Mouse (Mus musculus) lung, postnatal 0 days (tissue): Measurements from ENCODE around the gene Hnrnpa0. TPM values are rescaled to one million over a fixed set of nuclear protein-coding genes. Genes with fewer than 3 reads are reported as not detected.
"Not testable (repeated sequence)": the region's sequence is repeated elsewhere in the genome, so short reads cannot be mapped to it uniquely, and the experiment has no call there.

ENCODE experiments used
- ATAC-seq: fragments of 200-750 bp; cut with Nextera tagmentation; 2 replicates; pipeline ENCODE4 v1.8.0; 2017; ENCODE audit warnings: moderate library complexity
- DNase-seq: peaks from one replicate; pipeline ENCODE4 v3.0.0-alpha.2; 2016; ENCODE audit warnings: low spot score
- H3K27ac ChIP-seq: fragments of 300-500 bp; sonication (generic); 2 replicates; pipeline ENCODE4 v1.5.1; 2014; ENCODE audit warnings: antibody characterized with exemption, mild to moderate bottlenecking, low read length, mixed read lengths
- H3K27me3 ChIP-seq: fragments of 300-500 bp; sonication (generic); replicated peaks from 2 replicates; pipeline ENCODE4 v1.6.1; 2014; ENCODE audit warnings: low read length, mixed read lengths; ENCODE audit not compliant: insufficient read depth
- H3K36me3 ChIP-seq: fragments of 300-500 bp; sonication (generic); 2 replicates; pipeline ENCODE4 v1.6.1; 2014; ENCODE audit warnings: low read length, mixed read lengths; ENCODE audit not compliant: insufficient read depth
- H3K4me1 ChIP-seq: fragments of 300-500 bp; sonication (generic); 2 replicates; pipeline ENCODE4 v1.6.1; 2014; ENCODE audit warnings: antibody characterized with exemption, low read depth, low read length, mixed read lengths; ENCODE audit not compliant: insufficient read depth
- H3K4me2 ChIP-seq: fragments of 300-500 bp; sonication (generic); replicated peaks from 2 replicates; pipeline ENCODE4 v1.6.1; 2014; ENCODE audit warnings: low read depth, mild to moderate bottlenecking, low read length, moderate library complexity, mixed read lengths
- H3K4me3 ChIP-seq: fragments of 300-500 bp; sonication (generic); 2 replicates; pipeline ENCODE4 v1.5.1; 2014; ENCODE audit warnings: low read depth, low read length
- H3K9ac ChIP-seq: fragments of 300-500 bp; sonication (generic); replicated peaks from 2 replicates; pipeline ENCODE4 v1.6.1; 2014; ENCODE audit warnings: low read depth, mild to moderate bottlenecking
- H3K9me3 ChIP-seq: fragments of 300-500 bp; sonication (generic); 2 replicates; pipeline ENCODE4 v1.6.1; 2016; ENCODE audit warnings: low read length, mixed read lengths
- CTCF ChIP-seq: IDR thresholded peaks from 2 replicates; pipeline ENCODE4 v1.5.1; 2016; ENCODE audit warnings: antibody characterized with exemption, mild to moderate bottlenecking
- EP300 ChIP-seq: IDR thresholded peaks from 2 replicates; pipeline ENCODE4 v1.6.1; 2016; ENCODE audit warnings: antibody characterized with exemption, mild to moderate bottlenecking, control low read depth
- WGBS: fragments of 180-500 bp; shearing (Covaris S2); extraction: QIAGEN DNeasy Blood & Tissue Kit; methylation state at CpG from one replicate; pipeline ENCODE4 v1.1.7; 2014; 5-methylcytosine and 5-hydroxymethylcytosine counted together
- polyA plus RNA-seq: library from polyadenylated mRNA; unstranded; fragments of >200 nt; fragmentation: Nextera tagmentation; extraction: Ambion mirVana; gene quantifications from 2 replicates; pipeline ENCODE4 v1.2.1, GENCODE M21; 2015

The Hnrnpa0 gene
- polyA plus RNA-seq, 1 experiment from 2014 or later, result 33.1 TPM

GRCm38 (mm10) chr13:58149033-58149558 lies 20.7 kb upstream of the Hnrnpa0 start:
- no peak overlapping the region for H3K27ac ChIP-seq
- WGBS, result 17% methylated on average over 5 of the region's 5 CpGs
- ATAC-seq (peak; percentile 75), DNase-seq (peak; percentile 83)
- H3K36me3 ChIP-seq, result no peaks in the 10 kb centered on the region
- peak; percentile 71 for TF ChIP-seq CTCF
- TF ChIP-seq EP300, result no peak
- H3K9me3 ChIP-seq, result no peaks in the 10 kb centered on the region
- no peak overlapping the region for H3K9ac ChIP-seq
- H3K4me3 ChIP-seq, result no peak overlapping the region
- no peaks in the 10 kb centered on the region for H3K27me3 ChIP-seq
- H3K4me1 ChIP-seq, result no peaks in the 10 kb centered on the region
- peak overlapping the region; percentile 61 for H3K4me2 ChIP-seq

- TF ChIP-seq EP300 (no peak), CTCF (no peak)
- Histone ChIP-seq H3K4me3 (peak overlapping the region; percentile 14), H3K27ac (no peak overlapping the region), H3K36me3 (no peaks in the 10 kb centered on the region), H3K9me3 (no peaks in the 10 kb centered on the region), H3K4me2 (peak overlapping the region; percentile 61), H3K4me1 (no peaks in the 10 kb centered on the region), H3K27me3 (no peaks in the 10 kb centered on the region), H3K9ac (no peak overlapping the region)
- peak; percentile 93 for ATAC-seq
- 1% methylated on average over 17 of the region's 17 CpGs for WGBS
- peak; percentile 81 for DNase-seq
Measured at GRCm38 (mm10) chr13:58148256-58148831, 20.0 kb upstream of the Hnrnpa0 start.

GRCm38 (mm10) chr13:58147760-58148159 lies 19.4 kb upstream of the Hnrnpa0 start:
- H3K4me3 ChIP-seq, result no peak overlapping the region
- no peaks in the 10 kb centered on the region for H3K36me3 ChIP-seq
- H3K4me1 ChIP-seq, result no peaks in the 10 kb centered on the region
- H3K9ac ChIP-seq, result no peak overlapping the region
- ATAC-seq (no peak), DNase-seq (no peak)
- WGBS, result 66% methylated on average over 1 of the region's 1 CpGs
- TF ChIP-seq EP300 (no peak), CTCF (no peak)
- no peaks in the 10 kb centered on the region for H3K9me3 ChIP-seq
- no peak overlapping the region for H3K27ac ChIP-seq
- no peaks in the 10 kb centered on the region for H3K27me3 ChIP-seq
- H3K4me2 ChIP-seq, result no peak overlapping the region

- not testable (repeated sequence) for H3K4me2 ChIP-seq, H3K27ac ChIP-seq, H3K9ac ChIP-seq, ATAC-seq, H3K36me3 ChIP-seq, H3K4me3 ChIP-seq, H3K4me1 ChIP-seq, H3K27me3 ChIP-seq, H3K9me3 ChIP-seq, DNase-seq
- WGBS, result 93% methylated on average over 8 of the region's 8 CpGs
Measured at GRCm38 (mm10) chr13:58146603-58147002, 18.2 kb upstream of the Hnrnpa0 start.

GRCm38 (mm10) chr13:58131692-58132091 lies 3.3 kb upstream of the Hnrnpa0 start:
- Histone ChIP-seq H3K4me2 (no peak overlapping the region), H3K9me3 (no peaks in the 10 kb centered on the region; the same call in 1 of the 2 replicates), H3K27me3 (no peaks in the 10 kb centered on the region), H3K4me3 (no peak overlapping the region), H3K27ac (no peak overlapping the region), H3K36me3 (no peaks in the 10 kb centered on the region), H3K9ac (no peak overlapping the region), H3K4me1 (no peaks in the 10 kb centered on the region)
- TF ChIP-seq CTCF, result 0 out of 2 replicates have a peak, but pooled peaks have one; percentile 13
- TF ChIP-seq EP300, result no peak
- WGBS, result 46% methylated on average over 3 of the region's 3 CpGs
- ATAC-seq (no peak), DNase-seq (no peak)

- Histone ChIP-seq H3K27me3 (no peaks in the 10 kb centered on the region), H3K36me3 (no peaks in the 10 kb centered on the region), H3K9ac (no peak overlapping the region; the same call in 1 of the 2 replicates), H3K9me3 (no peaks in the 10 kb centered on the region), H3K4me2 (peak overlapping the region; percentile 81), H3K4me3 (peak overlapping the region; percentile 90), H3K27ac (peak overlapping the region; percentile 98), H3K4me1 (no peaks in the 10 kb centered on the region)
- WGBS, result 17% methylated on average over 4 of the region's 4 CpGs
- no peak for DNase-seq
- TF ChIP-seq CTCF, result no peak
- TF ChIP-seq EP300, result no peak
- no peak for ATAC-seq
Measured at GRCm38 (mm10) chr13:58129687-58130246, 1.4 kb upstream of the Hnrnpa0 start.
